Mouse (Mus musculus) kidney, embryonic 15.5 days (tissue): ENCODE results near the gene Apol11b. TPM values are rescaled to one million over a fixed set of nuclear protein-coding genes. Genes with fewer than 3 reads are reported as not detected.

ENCODE experiments used
- ATAC-seq: fragments of 200-750 bp; cut with Nextera tagmentation; replicated peaks from 2 replicates; pipeline ENCODE4 v1.8.0; 2017; ENCODE audit warnings: moderate TSS enrichment; ENCODE audit not compliant: low FRiP score
- H3K27ac ChIP-seq: fragments of 300-500 bp; sonication (generic); 2 replicates; pipeline ENCODE4 v1.5.1; 2015; ENCODE audit warnings: mild to moderate bottlenecking, inconsistent platforms
- H3K27me3 ChIP-seq: fragments of 300-500 bp; sonication (generic); 2 replicates; pipeline ENCODE4 v1.6.1; 2015; ENCODE audit warnings: inconsistent platforms
- H3K36me3 ChIP-seq: fragments of 300-500 bp; sonication (generic); 2 replicates; pipeline ENCODE4 v1.6.1; 2015; ENCODE audit warnings: inconsistent platforms
- H3K4me1 ChIP-seq: fragments of 300-500 bp; sonication (generic); 2 replicates; pipeline ENCODE4 v1.6.1; 2015; ENCODE audit warnings: inconsistent platforms
- H3K4me2 ChIP-seq: fragments of 300-500 bp; sonication (generic); 2 replicates; pipeline ENCODE4 v1.6.1; 2015; ENCODE audit warnings: moderate library complexity, mild to moderate bottlenecking, inconsistent platforms
- H3K4me3 ChIP-seq: fragments of 300-500 bp; sonication (generic); replicated peaks from 2 replicates; pipeline ENCODE4 v1.5.1; 2015; ENCODE audit warnings: mild to moderate bottlenecking, inconsistent platforms
- H3K9ac ChIP-seq: fragments of 300-500 bp; sonication (generic); 2 replicates; pipeline ENCODE4 v1.6.1; 2015; ENCODE audit warnings: mild to moderate bottlenecking, inconsistent platforms
- H3K9me3 ChIP-seq: fragments of 300-500 bp; sonication (generic); replicated peaks from 2 replicates; pipeline ENCODE4 v1.6.1; 2016; ENCODE audit warnings: inconsistent platforms
- WGBS: fragments of 180-500 bp; shearing (Covaris S2); methylation state at CpG from one replicate; pipeline ENCODE4 v1.1.7; 2015; ENCODE audit warnings: mixed read lengths; 5-methylcytosine and 5-hydroxymethylcytosine counted together
- polyA plus RNA-seq: library from polyadenylated mRNA; unstranded; fragments of >200 nt; fragmentation: Nextera tagmentation; extraction: Ambion mirVana; gene quantifications from 2 replicates; pipeline ENCODE4 v1.2.1, GENCODE M21; 2015

The Apol11b gene
- polyA plus RNA-seq, 1 experiment from 2014 or later, result 0.08 TPM

DNA sequence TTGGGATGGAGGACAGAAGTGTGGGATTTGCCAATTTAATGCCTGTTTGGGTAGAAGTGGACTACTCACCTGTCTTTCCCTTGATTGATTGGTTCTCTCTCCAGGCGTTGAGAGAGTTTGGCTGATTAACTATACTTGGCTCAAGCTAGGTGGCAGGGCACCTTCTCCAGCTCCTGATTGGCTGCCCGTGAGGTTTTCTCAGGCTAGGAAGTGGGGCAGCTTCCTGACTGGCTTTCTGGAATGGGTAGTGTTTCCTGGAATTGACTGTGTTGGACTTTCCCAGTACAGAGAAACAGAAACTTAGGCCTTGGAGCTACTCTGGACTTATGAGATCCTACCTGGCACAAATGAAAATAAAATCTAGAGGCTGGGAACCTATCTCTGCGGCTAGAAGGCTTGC lies 44.7 kb downstream of the Apol11b start:
- Histone ChIP-seq H3K9ac (no peak overlapping the region), H3K9me3 (no peaks in the 10 kb centered on the region), H3K4me3 (no peak overlapping the region), H3K4me2 (no peak overlapping the region), H3K27ac (no peak overlapping the region), H3K36me3 (no peaks in the 10 kb centered on the region), H3K4me1 (0 out of 2 replicates have a peak, but pooled peaks cover 2% of the 10 kb centered on the region), H3K27me3 (no peaks in the 10 kb centered on the region)
- WGBS, result 67% methylated on average over 3 of the region's 3 CpGs
- no peak for ATAC-seq

DNA sequence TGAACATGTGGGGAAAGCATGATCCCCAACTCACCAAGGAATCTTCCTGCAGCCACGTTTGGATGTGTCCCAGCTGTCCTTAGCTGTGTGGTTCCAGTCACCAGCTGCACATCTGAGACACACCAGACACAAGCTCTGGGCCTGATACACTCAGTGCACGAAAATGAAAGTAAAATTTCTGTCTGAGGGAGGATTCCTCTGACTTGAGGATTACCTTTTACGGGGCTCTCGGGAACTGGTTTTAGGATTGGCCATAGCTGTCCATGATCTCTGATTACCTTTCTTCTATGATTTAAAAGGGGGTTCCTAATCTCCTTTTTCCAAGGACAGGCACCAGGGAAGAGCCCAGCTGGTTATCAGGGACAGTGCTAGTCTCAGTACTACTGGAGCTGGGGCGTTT lies 47.1 kb downstream of the Apol11b start, which contains the start of gene Apol10b:
Apol10b (minus strand) TSS at position 165 of the 400 bp plus-strand sequence.
- Histone ChIP-seq H3K27me3 (no peaks in the 10 kb centered on the region), H3K9me3 (no peaks in the 10 kb centered on the region), H3K27ac (no peak within 1 kb of the TSS), H3K9ac (no peak within 1 kb of the TSS), H3K4me3 (no peak within 1 kb of the TSS), H3K36me3 (no peaks in the 10 kb centered on the region), H3K4me1 (0 out of 2 replicates have a peak, but pooled peaks cover 2% of the 10 kb centered on the region), H3K4me2 (no peak within 1 kb of the TSS)
- no peak for ATAC-seq
- WGBS, result 48% methylated on average over 5 of the region's 5 CpGs

DNA sequence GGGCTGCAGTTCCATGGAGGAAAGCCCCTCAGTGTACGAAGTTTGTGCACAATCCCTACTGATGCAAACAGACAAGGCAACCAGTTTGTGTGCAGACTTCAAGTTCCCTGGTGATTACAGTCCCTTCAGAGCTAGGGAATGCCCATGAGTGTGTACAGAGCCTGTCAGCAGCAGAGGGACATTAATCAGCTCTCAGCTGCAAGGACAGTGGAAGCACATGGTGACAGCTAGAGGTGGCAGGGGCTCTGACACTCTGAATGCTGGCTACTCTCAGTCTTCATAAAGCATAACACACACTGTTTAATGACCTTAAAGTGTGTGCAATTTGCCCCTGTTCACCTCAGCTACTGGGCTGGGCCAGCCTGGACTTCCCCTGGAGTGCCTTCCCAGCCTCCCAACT lies 49.5 kb downstream of the Apol11b start:
- Histone ChIP-seq H3K9ac (no peak overlapping the region), H3K36me3 (no peaks in the 10 kb centered on the region), H3K27ac (no peak overlapping the region), H3K27me3 (no peaks in the 10 kb centered on the region), H3K4me3 (no peak overlapping the region), H3K9me3 (no peaks in the 10 kb centered on the region), H3K4me2 (no peak overlapping the region), H3K4me1 (0 out of 2 replicates have a peak, but pooled peaks cover 2% of the 10 kb centered on the region)
- no peak for ATAC-seq
- 84% methylated on average over 1 of the region's 1 CpGs for WGBS

DNA sequence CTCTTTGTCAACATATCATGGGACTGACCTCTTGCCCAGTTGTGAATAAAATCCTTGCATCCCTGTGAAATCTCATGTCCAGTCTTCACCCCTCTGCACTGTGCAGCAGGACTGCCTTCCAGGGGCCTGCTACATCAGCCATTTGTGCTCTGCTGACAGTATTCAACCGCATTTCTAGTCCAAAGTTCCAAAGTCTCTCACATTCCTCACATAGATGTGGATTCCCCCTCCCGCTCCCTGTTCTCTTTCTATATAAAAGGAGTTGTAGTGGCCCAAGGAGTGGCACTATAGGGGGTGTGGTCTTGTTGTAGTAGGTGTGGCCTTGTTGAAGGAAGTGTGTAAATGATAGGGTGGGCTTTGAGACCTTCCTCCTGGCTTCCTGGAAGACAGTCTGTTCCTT lies 52.2 kb downstream of the Apol11b start:
- ATAC-seq, result no peak

DNA sequence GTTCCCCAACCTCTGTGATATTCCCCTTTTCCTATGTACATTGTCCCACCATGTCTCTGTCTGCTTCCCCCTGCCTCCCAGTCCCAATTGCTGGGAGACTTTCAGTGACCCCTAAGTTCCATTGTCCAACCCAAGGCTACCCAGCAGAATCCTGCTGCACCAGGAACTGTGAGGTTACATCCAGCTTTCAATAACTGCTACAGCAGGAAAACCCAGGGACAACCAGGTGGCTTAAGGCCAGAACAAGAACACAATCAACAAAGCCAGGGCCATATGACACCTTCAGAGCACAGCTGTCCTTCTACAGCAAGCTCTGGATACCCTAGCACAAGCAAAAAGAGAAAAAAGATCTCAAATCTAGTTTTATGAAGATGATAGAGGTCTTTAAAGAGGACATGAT lies 54.1 kb downstream of the Apol11b start:
- Histone ChIP-seq H3K27me3 (no peaks in the 10 kb centered on the region), H3K4me2 (no peak overlapping the region), H3K36me3 (no peaks in the 10 kb centered on the region), H3K27ac (no peak overlapping the region), H3K9ac (no peak overlapping the region), H3K9me3 (no peaks in the 10 kb centered on the region), H3K4me1 (no peaks in the 10 kb centered on the region), H3K4me3 (no peak overlapping the region)
- no peak for ATAC-seq

More for the DNA sequence above, 52.2 kb downstream of the Apol11b start:
- Histone ChIP-seq H3K36me3 (no peaks in the 10 kb centered on the region), H3K9me3 (no peaks in the 10 kb centered on the region), H3K27ac (no peak overlapping the region), H3K27me3 (no peaks in the 10 kb centered on the region), H3K4me3 (no peak overlapping the region), H3K4me2 (no peak overlapping the region), H3K4me1 (no peaks in the 10 kb centered on the region), H3K9ac (no peak overlapping the region)
- WGBS, result 65% methylated on average over 2 of the region's 2 CpGs

DNA sequence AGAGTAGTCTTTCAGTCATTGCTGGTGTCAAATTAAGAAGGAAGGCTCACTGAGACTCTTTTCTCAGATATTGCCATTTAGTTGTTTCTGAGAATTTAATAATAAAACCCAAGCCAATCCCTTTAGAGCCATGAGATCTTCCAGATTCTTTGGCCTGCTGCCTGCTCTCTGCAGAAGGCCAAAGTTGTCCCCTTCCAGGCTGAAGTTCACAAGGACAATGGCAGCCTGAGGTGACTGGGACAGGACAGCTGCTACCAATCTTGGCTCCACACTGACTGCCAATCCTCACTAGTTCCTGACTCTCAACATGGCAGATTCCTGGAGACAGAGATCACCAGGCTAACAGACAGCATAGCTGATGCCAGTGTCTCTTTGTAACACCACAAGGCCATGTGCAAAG lies 56.1 kb downstream of the Apol11b start:
- no peak overlapping the region for H3K4me3 ChIP-seq
- H3K4me1 ChIP-seq, result no peaks in the 10 kb centered on the region
- no peak overlapping the region for H3K9ac ChIP-seq
- ATAC-seq, result no peak
- H3K27me3 ChIP-seq, result no peaks in the 10 kb centered on the region
- H3K27ac ChIP-seq, result no peak overlapping the region
- H3K9me3 ChIP-seq, result no peaks in the 10 kb centered on the region
- no peak overlapping the region for H3K4me2 ChIP-seq
- no peaks in the 10 kb centered on the region for H3K36me3 ChIP-seq

Other genes with a start within 250 kb of the Apol11b start
- 0.06 TPM in 1 of 2 replicates, not detected in the other for gene Apol7a, start 244.2 kb downstream of the Apol11b start, polyA plus RNA-seq
- gene Apol9a, start 232.2 kb downstream of the Apol11b start, polyA plus RNA-seq, result 0.17 TPM in 1 of 2 replicates, not detected in the other
- 0.18 TPM in 1 of 2 replicates, not detected in the other for gene Apol7b, start 195.8 kb downstream of the Apol11b start, polyA plus RNA-seq
- not detected in 2 replicates for gene Apol10a, start 166.2 kb downstream of the Apol11b start, polyA plus RNA-seq
- gene Apol11a, start 135.0 kb downstream of the Apol11b start, polyA plus RNA-seq, result not detected in 2 replicates
- gene Apol7c, start 110.0 kb downstream of the Apol11b start, polyA plus RNA-seq, result not detected in 2 replicates
- not detected in 2 replicates for gene 1700025B11Rik, start 81.4 kb downstream of the Apol11b start, polyA plus RNA-seq
- 0.12 and 0.23 TPM in 2 replicates for gene Apol10b, start 47.2 kb downstream of the Apol11b start, polyA plus RNA-seq
- gene Gm36245, start 44.0 kb downstream of the Apol11b start, polyA plus RNA-seq, result not detected in 2 replicates
- gene Apol7e, start 55.6 kb upstream of the Apol11b start, polyA plus RNA-seq, result 0.12 TPM in 1 of 2 replicates, not detected in the other
- gene Apol9b, start 85.8 kb upstream of the Apol11b start, polyA plus RNA-seq, result not detected in 2 replicates
- gene Apol8, start 113.7 kb upstream of the Apol11b start, polyA plus RNA-seq, result 0.26 and 0.45 TPM in 2 replicates
- gene Myh9, start 198.9 kb upstream of the Apol11b start, polyA plus RNA-seq, result 56.2 and 60.2 TPM in 2 replicates